Mouse (Mus musculus) ES-E14 (cell line): ENCODE results near the gene Gatb. TPM values are rescaled to one million over a fixed set of nuclear protein-coding genes. Genes with fewer than 3 reads are reported as not detected.

Experiments used
- DNase-seq: peaks from one replicate; pipeline ENCODE4 v3.0.0-alpha.2; 2013; ENCODE audit warnings: low read depth, low spot score
- H3K27ac ChIP-seq: 2 replicates; pipeline ENCODE4 v1.5.1; 2012; ENCODE audit warnings: low read depth, mild to moderate bottlenecking, low read length, moderate library complexity, mixed read lengths; ENCODE audit not compliant: poor library complexity, insufficient read depth, severe bottlenecking
- H3K36me3 ChIP-seq: 2 replicates; pipeline ENCODE4 v1.6.1; 2012; ENCODE audit warnings: mild to moderate bottlenecking, low read length, moderate library complexity, mixed read lengths; ENCODE audit not compliant: control insufficient read depth, poor library complexity, insufficient read depth, severe bottlenecking
- H3K4me1 ChIP-seq, 2 experiments: fragments of 150-350 bp in 1 of 2; sonication (generic) in 1 of 2; 2 replicates each; pipeline ENCODE4 v1.6.1; 2012; ENCODE audit warnings: low read length in 2 of 2, mild to moderate bottlenecking in 1 of 2, mixed read lengths in 1 of 2; ENCODE audit not compliant: control insufficient read depth in 2 of 2, insufficient read depth in 2 of 2, poor library complexity in 1 of 2
- H3K4me3 ChIP-seq, 2 experiments: fragments of 150-350 bp in 1 of 2; sonication (generic) in 1 of 2; 2 replicates each; pipeline ENCODE4 v1.5.1; 2012; ENCODE audit warnings: low read length in 2 of 2, low read depth in 1 of 2, mild to moderate bottlenecking in 1 of 2, mixed read lengths in 1 of 2; ENCODE audit not compliant: insufficient read depth in 1 of 2, poor library complexity in 1 of 2, severe bottlenecking in 1 of 2
- H3K9ac ChIP-seq: 2 replicates; pipeline ENCODE4 v1.6.1; 2012; ENCODE audit warnings: low read depth, mild to moderate bottlenecking, low read length, mixed read lengths; ENCODE audit not compliant: poor library complexity, insufficient read depth, severe bottlenecking
- H3K9me3 ChIP-seq: fragments of 150-350 bp; sonication (generic); 2 replicates; pipeline ENCODE4 v1.6.1; 2012; ENCODE audit warnings: low read depth, mild to moderate bottlenecking, low read length; ENCODE audit not compliant: control insufficient read depth, insufficient read depth
- CHD2 ChIP-seq: IDR thresholded peaks from 2 replicates; pipeline ENCODE4 v1.6.1; 2014; ENCODE audit warnings: mild to moderate bottlenecking, low read depth, low read length, inconsistent platforms
- HCFC1 ChIP-seq: IDR thresholded peaks from 2 replicates; pipeline ENCODE4 v1.6.1; 2012; ENCODE audit warnings: low read length, inconsistent platforms, borderline replicate concordance; ENCODE audit not compliant: insufficient read depth
- MAFK ChIP-seq: IDR thresholded peaks from 2 replicates; pipeline ENCODE4 v1.6.1; 2014; ENCODE audit warnings: mild to moderate bottlenecking, low read depth, low read length, inconsistent platforms; ENCODE audit not compliant: insufficient read depth
- ZC3H11A ChIP-seq: IDR thresholded peaks from 2 replicates; pipeline ENCODE4 v1.6.1; 2012; ENCODE audit warnings: low read depth, mild to moderate bottlenecking, inconsistent platforms, low read length, borderline replicate concordance
- ZNF384 ChIP-seq: IDR thresholded peaks from 2 replicates; pipeline ENCODE4 v1.6.1; 2012; ENCODE audit warnings: low read depth, low read length, inconsistent platforms
- in situ Hi-C, 2 experiments: fragments of 600-800 bp; cut with MboI; formaldehyde crosslinking; loops; one replicate each; pipeline ENCODE4 v1.15.1; 2025; ENCODE audit warnings: low sequenced_read_pairs in 2 of 2, inconsistent platforms in 1 of 2; ENCODE audit not compliant: unreplicated experiment in 2 of 2
- total RNA-seq: library from RNA; depleted of rRNA; stranded (reverse); fragments of 300-350 nt; gene quantifications from 2 replicates; pipeline ENCODE4 v1.2.3, GENCODE M21; 2012

The Gatb gene
- total RNA-seq, 1 experiment: 16.9 TPM

DNA sequence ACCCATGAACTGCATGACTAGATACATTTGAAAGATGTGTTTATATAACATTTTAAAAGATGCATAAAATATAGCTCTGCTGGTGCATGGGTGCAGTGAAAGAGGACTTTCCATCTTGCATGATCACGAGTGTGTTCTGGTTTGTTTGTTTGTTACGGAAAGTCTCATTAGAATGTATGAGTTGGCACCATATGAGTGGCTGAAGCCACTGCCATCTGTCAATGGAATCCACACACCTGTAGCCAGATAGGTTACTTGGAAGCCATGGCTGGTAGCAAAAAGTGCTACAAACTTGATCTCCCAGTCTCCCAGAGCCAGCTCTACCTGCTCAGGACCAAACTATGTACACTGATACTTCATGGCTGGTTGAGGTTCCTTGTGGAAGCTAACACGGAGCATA lies 81.6 kb downstream of the Gatb start:
- Histone ChIP-seq H3K9ac (no peak overlapping the region), H3K9me3 (no peaks in the 10 kb centered on the region), H3K4me3 (no peak overlapping the region), H3K4me1 (no peaks in the 10 kb centered on the region), H3K27ac (no peak overlapping the region), H3K36me3 (peaks cover 3% of the 10 kb centered on the region)
- TF ChIP-seq CHD2 (no peak), ZNF384 (no peak), ZC3H11A (no peak), HCFC1 (no peak), MAFK (no peak)
- DNase-seq: no peak
- in situ Hi-C loops: no loop called here

DNA sequence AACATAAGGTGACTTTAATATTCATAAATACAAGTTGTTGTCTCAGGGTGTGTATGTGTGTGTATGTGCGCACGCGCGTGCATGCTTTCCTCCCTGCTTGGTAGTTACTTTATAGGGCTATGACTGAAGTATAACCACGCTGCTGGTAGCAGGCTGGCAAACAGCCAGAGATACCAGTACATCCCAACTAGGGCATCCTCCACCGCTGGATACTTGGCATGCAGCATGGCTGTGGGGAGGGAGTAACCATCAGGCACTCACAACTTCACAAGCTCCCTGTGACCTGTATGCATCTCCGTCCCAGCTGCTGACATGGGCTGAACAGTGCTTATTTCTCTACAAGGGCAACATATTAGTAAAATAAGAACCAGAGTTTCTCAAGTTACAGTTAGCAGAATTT lies 85.8 kb downstream of the Gatb start:
- TF ChIP-seq ZC3H11A (no peak), MAFK (no peak), CHD2 (no peak), HCFC1 (no peak), ZNF384 (no peak)
- Histone ChIP-seq H3K36me3 (no peaks in the 10 kb centered on the region), H3K4me3 (no peak overlapping the region), H3K9ac (no peak overlapping the region), H3K4me1 (no peaks in the 10 kb centered on the region), H3K27ac (no peak overlapping the region), H3K9me3 (no peaks in the 10 kb centered on the region)
- in situ Hi-C loops: no loop called here
- no peak for DNase-seq

GRCm38 (mm10) chr3:85661926-85662813 lies 88.3 kb downstream of the Gatb start:
- in situ Hi-C loops: no loop called here
- Histone ChIP-seq H3K27ac (no peak overlapping the region), H3K4me3 (no peak overlapping the region), H3K9me3 (no peaks in the 10 kb centered on the region), H3K36me3 (no peaks in the 10 kb centered on the region), H3K4me1 (no peaks in the 10 kb centered on the region), H3K9ac (no peak overlapping the region)
- DNase-seq: no peak
- TF ChIP-seq HCFC1 (no peak), ZC3H11A (no peak), CHD2 (no peak), ZNF384 (no peak), MAFK (no peak)

- in situ Hi-C loops: no loop called here
- no peak for DNase-seq
- TF ChIP-seq MAFK: no peak
- H3K9me3 ChIP-seq: no peaks in the 10 kb centered on the region
- no peak overlapping the region for H3K27ac ChIP-seq
- H3K36me3 ChIP-seq: no peaks in the 10 kb centered on the region
- H3K4me3 ChIP-seq: no peak overlapping the region
- no peaks in the 10 kb centered on the region for H3K4me1 ChIP-seq
- H3K9ac ChIP-seq: no peak overlapping the region
These were observed 89.9 kb downstream of the Gatb start for GRCm38 (mm10) chr3:85663826-85664225.
